Mouse (Mus musculus) myocyte (in vitro differentiated cells): ENCODE measurements around the gene Epb41l5. TPM values are rescaled to one million over a fixed set of nuclear protein-coding genes. Genes with fewer than 3 reads are reported as not detected.

Experiments used
- H3K27me3 ChIP-seq: one replicate; pipeline ENCODE4 v1.6.1; 2011; ENCODE audit not compliant: control insufficient read depth, insufficient read depth, insufficient read length
- H3K36me3 ChIP-seq: one replicate; pipeline ENCODE4 v1.6.1; 2011; ENCODE audit not compliant: control insufficient read depth, insufficient read depth
- H3K4me2 ChIP-seq: one replicate; pipeline ENCODE4 v1.6.1; 2011; ENCODE audit warnings: low read depth, control low read depth
- H3K4me3 ChIP-seq: one replicate; pipeline ENCODE4 v1.5.1; 2011; ENCODE audit warnings: mild to moderate bottlenecking, control low read depth, moderate library complexity
- H3K79me2 ChIP-seq: one replicate; pipeline ENCODE4 v1.6.1; 2011; ENCODE audit not compliant: control insufficient read depth, insufficient read depth
- H3ac ChIP-seq: one replicate; pipeline ENCODE4 v1.6.1; 2011; ENCODE audit not compliant: control insufficient read depth, insufficient read length
- CEBPB ChIP-seq: IDR thresholded peaks from 2 replicates; pipeline ENCODE4 v1.6.1; 2011; ENCODE audit warnings: mild to moderate bottlenecking, moderate library complexity; ENCODE audit not compliant: poor library complexity, insufficient read depth, severe bottlenecking
- E2F4 ChIP-seq: IDR thresholded peaks from one replicate; pipeline ENCODE4 v1.6.1; 2011; ENCODE audit warnings: mild to moderate bottlenecking, control low read depth, moderate library complexity; ENCODE audit not compliant: insufficient read depth
- MAX ChIP-seq: IDR thresholded peaks from one replicate; pipeline ENCODE4 v1.6.1; 2011; ENCODE audit warnings: low read depth, mild to moderate bottlenecking, control low read depth
- MYOD1 ChIP-seq, 3 experiments: IDR thresholded peaks; one replicate each; pipeline ENCODE4 v1.6.1; 2011; ENCODE audit warnings: control low read depth in 2 of 3, low read depth in 2 of 3, mild to moderate bottlenecking in 2 of 3, moderate library complexity in 1 of 3; ENCODE audit not compliant: insufficient read length in 2 of 3, control insufficient read depth in 1 of 3
- MYOG ChIP-seq, 3 experiments: IDR thresholded peaks; one replicate each; pipeline ENCODE4 v1.6.1; 2011; ENCODE audit warnings: control low read depth in 2 of 3, low read depth in 2 of 3, mild to moderate bottlenecking in 2 of 3; ENCODE audit not compliant: insufficient read length in 2 of 3, control insufficient read depth in 1 of 3, insufficient read depth in 1 of 3
- POLR2A ChIP-seq: IDR thresholded peaks from one replicate; pipeline ENCODE4 v1.6.1; 2011; ENCODE audit warnings: low read depth, mild to moderate bottlenecking, control low read depth, moderate library complexity; ENCODE audit not compliant: insufficient read length
- POLR2AphosphoS2 ChIP-seq: IDR thresholded peaks from one replicate; pipeline ENCODE4 v1.6.1; 2011; ENCODE audit warnings: low read depth, control low read depth; ENCODE audit not compliant: insufficient read length
- REST ChIP-seq: IDR thresholded peaks from one replicate; pipeline ENCODE4 v1.6.1; 2011; ENCODE audit warnings: mild to moderate bottlenecking, control low read depth, moderate library complexity; ENCODE audit not compliant: insufficient read depth, insufficient read length
- SRF ChIP-seq: IDR thresholded peaks from one replicate; pipeline ENCODE4 v1.6.1; 2011; ENCODE audit warnings: low read depth; ENCODE audit not compliant: control insufficient read depth, insufficient read length
- TCF12 ChIP-seq: IDR thresholded peaks from one replicate; pipeline ENCODE4 v1.6.1; 2011; ENCODE audit warnings: mild to moderate bottlenecking, control low read depth; ENCODE audit not compliant: poor library complexity, insufficient read depth, severe bottlenecking
- TCF3 ChIP-seq: IDR thresholded peaks from one replicate; pipeline ENCODE4 v1.6.1; 2011; ENCODE audit warnings: low read depth, control low read depth; ENCODE audit not compliant: insufficient read length
- USF1 ChIP-seq: IDR thresholded peaks from one replicate; pipeline ENCODE4 v1.6.1; 2011; ENCODE audit warnings: low read depth, mild to moderate bottlenecking, control low read depth, moderate library complexity
- polyA plus RNA-seq: library from polyadenylated mRNA; unstranded; fragments of >200 nt; fragmentation: generic; extraction: Trizol; gene quantifications from one replicate; pipeline ENCODE4 v1.2.1, GENCODE M21; 2012; ENCODE audit warnings: missing spikeins

Epb41l5 gene
- polyA plus RNA-seq, 1 experiment, result 2.1 TPM

DNA sequence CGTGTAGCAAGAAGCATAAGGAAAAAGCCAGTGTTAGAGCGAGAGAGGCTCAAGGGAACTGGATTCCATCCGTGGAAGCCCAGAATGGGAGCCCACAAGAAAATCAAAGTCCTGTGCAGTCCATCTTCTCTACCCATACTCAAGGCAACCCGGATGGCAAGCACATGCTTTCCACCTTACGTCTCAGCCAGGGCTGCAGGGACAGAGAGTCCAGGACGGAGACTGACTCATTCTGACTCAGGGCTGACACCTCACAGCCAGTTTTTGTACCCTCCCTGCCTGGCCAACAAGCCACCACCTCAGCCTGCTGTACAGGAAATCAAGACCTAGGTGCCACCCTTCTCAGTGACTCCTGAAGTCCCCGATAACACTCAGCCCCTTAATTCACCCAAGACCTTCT lies 139.3 kb downstream of the Epb41l5 start:
- H3ac ChIP-seq, result no peak overlapping the region
- H3K4me3 ChIP-seq, result no peak overlapping the region
- TF ChIP-seq TCF12 (no peak), MYOG (IDR thresholded peaks at IDR 0.05; ENCODE audit: control insufficient read depth in 1 of 3, insufficient read depth in 1 of 3, insufficient read length in 2 of 3, low read depth in 2 of 3) (no peak), E2F4 (no peak), MYOD1 (IDR thresholded peaks at IDR 0.05; ENCODE audit: control insufficient read depth in 1 of 3, insufficient read length in 2 of 3, low read depth in 2 of 3) (no peak), TCF3 (no peak), CEBPB (no peak), POLR2AphosphoS2 (no peak), POLR2A (no peak), MAX (no peak), REST (no peak), USF1 (no peak), SRF (no peak)
- no peaks in the 10 kb centered on the region for H3K27me3 ChIP-seq
- no peaks in the 10 kb centered on the region for H3K79me2 ChIP-seq
- H3K36me3 ChIP-seq, result no peaks in the 10 kb centered on the region
- no peak overlapping the region for H3K4me2 ChIP-seq

DNA sequence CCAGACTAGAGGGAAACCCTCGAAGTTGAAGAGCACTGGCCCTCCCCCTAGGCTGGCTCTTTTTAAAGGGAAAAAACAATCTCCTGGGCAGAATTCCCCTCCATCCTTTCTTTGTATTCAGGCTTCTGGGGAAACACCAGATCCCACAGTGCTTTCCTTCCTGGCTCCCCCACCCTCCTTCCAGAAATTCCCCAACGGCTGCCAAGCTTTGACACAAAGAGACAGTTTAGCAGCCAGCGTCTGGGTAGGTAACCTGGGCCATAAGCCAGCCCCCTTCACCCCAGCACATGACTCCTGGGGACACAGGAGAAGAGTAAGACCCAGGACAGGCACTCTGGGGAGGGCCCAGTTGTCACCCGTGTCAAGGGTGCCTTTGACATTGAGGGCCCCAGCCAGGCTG lies 140.3 kb downstream of the Epb41l5 start:
- H3K79me2 ChIP-seq, result peaks cover 7% of the 10 kb centered on the region
- H3K36me3 ChIP-seq, result no peaks in the 10 kb centered on the region
- H3ac ChIP-seq, result no peak overlapping the region
- H3K4me2 ChIP-seq, result no peak overlapping the region
- TF ChIP-seq REST (no peak), TCF3 (no peak)
- H3K4me3 ChIP-seq, result no peak overlapping the region
- H3K27me3 ChIP-seq, result no peaks in the 10 kb centered on the region

DNA sequence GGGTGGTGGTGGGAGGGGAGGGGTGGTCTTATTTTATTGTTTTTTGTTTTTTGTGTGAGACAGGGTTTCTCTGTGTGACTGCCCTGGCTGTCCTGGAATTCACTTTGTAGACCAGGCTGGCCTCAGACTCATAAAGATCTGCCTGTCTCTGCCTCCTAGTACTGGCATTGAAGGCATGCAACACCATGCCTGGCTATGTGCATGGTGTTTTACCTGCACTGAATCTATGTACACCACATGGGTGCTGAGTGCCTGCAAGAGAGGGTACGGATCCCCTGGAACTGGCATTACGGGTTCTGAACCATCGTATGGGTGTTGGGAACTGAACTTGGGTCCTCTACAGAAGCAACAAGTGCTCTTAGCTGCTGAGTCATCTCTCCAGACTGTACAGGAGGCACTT lies 142.8 kb downstream of the Epb41l5 start:
- H3K4me2 ChIP-seq, result no peak overlapping the region
- TF ChIP-seq TCF12 (no peak), SRF (no peak), TCF3 (no peak), E2F4 (no peak), POLR2AphosphoS2 (no peak), CEBPB (no peak), REST (no peak), POLR2A (no peak), MYOG (IDR thresholded peaks at IDR 0.05; ENCODE audit: control insufficient read depth in 1 of 3, insufficient read depth in 1 of 3, insufficient read length in 2 of 3, low read depth in 2 of 3) (no peak), USF1 (no peak), MAX (no peak), MYOD1 (IDR thresholded peaks at IDR 0.05; ENCODE audit: control insufficient read depth in 1 of 3, insufficient read length in 2 of 3, low read depth in 2 of 3) (no peak)
- no peak overlapping the region for H3ac ChIP-seq
- H3K79me2 ChIP-seq, result peaks cover 33% of the 10 kb centered on the region
- no peaks in the 10 kb centered on the region for H3K36me3 ChIP-seq
- no peak overlapping the region for H3K4me3 ChIP-seq
- H3K27me3 ChIP-seq, result no peaks in the 10 kb centered on the region

DNA sequence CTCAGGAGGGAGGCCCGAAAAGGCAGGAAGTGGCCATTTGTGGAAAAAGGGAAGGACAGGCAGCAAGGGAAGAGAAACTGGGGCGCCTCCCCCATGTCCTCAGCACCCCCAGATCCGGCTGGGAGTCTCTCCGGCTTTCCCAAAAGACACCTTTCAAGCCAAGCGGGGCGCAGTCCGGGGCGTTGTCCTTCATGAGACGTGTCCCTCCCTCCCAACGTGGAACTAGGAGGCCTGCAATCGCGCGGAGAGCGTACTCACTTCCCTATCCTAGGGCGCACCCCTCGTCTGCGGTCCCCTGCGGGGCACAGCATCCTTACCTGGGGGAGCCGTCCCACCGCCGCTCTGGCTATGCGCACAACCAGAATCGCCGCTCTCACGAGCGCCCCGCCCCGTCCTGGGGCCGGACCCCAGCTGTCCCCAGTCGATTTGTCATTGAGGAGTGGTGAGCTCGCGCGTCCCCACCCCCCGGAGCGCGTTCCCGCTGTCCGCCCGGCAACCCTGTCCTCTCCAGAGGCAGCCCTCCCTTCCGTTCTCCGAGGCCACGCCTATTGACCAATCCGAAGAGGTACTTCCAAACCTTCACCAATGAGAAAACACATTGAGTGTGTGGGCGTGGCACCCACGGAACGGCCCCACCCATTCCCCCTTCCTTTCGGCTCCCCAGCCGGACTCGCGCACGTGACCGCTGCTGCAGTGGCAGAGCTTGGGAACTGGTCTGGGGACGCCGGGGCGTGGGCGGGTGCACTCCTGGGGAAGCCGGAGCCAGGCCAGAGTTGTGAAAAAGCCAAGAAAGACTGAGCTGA lies 144.3 kb downstream of the Epb41l5 start, which contains the start of gene Ralb:
TSS of gene Ralb (minus strand) at position 535 of the 803 bp plus-strand sequence.
- TF ChIP-seq MAX, result no peak
- peak; percentile 67 for TF ChIP-seq POLR2A
- TF ChIP-seq SRF, result peak; percentile 93
- TF ChIP-seq MYOD1 (IDR thresholded peaks at IDR 0.05; ENCODE audit: control insufficient read depth in 1 of 3, insufficient read length in 2 of 3, low read depth in 2 of 3), result peak in 2 of 3 experiments; percentile 45 to 76
- TF ChIP-seq USF1, result peak; percentile 93
- peak in 2 of 3 experiments; percentile 36 to 72 for TF ChIP-seq MYOG (IDR thresholded peaks at IDR 0.05; ENCODE audit: control insufficient read depth in 1 of 3, insufficient read depth in 1 of 3, insufficient read length in 2 of 3, low read depth in 2 of 3)
- no peak for TF ChIP-seq REST
- peak; percentile 11 for TF ChIP-seq TCF3
- Histone ChIP-seq H3K4me2 (peak within 1 kb of the TSS; percentile 74), H3ac (peak within 1 kb of the TSS; percentile 40), H3K4me3 (peak within 1 kb of the TSS; percentile 71), H3K79me2 (peaks cover 47% of the 10 kb centered on the region), H3K36me3 (no peaks in the 10 kb centered on the region), H3K27me3 (no peaks in the 10 kb centered on the region)

DNA sequence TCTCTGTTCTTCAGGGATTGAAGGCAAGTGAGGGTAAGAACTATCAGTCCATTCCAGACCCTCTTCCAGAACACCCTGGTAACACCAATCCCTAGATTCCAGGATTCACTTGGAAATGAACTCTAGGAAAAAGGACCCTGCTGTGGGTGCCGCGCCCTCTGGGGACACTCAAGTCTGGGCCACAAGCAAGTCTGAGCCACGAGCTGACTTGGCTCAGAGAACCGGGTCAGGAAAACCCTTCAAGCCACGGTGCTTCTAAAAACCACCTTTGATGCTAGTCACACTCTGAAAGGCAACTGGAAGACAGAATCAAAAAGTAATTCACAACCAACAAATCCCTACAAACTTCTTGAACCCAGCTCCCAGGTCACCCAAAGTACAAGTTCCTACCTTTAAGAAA lies 145.0 kb downstream of the Epb41l5 start:
- no peak for TF ChIP-seq MYOG (IDR thresholded peaks at IDR 0.05; ENCODE audit: control insufficient read depth in 1 of 3, insufficient read depth in 1 of 3, insufficient read length in 2 of 3, low read depth in 2 of 3)
- TF ChIP-seq TCF12, result no peak
- no peak for TF ChIP-seq MYOD1 (IDR thresholded peaks at IDR 0.05; ENCODE audit: control insufficient read depth in 1 of 3, insufficient read length in 2 of 3, low read depth in 2 of 3)
- no peak for TF ChIP-seq MAX
- no peak for TF ChIP-seq CEBPB
- no peak for TF ChIP-seq POLR2A
- TF ChIP-seq SRF, result no peak
- no peak for TF ChIP-seq TCF3
- TF ChIP-seq E2F4, result no peak
- TF ChIP-seq REST, result no peak
- no peak for TF ChIP-seq POLR2AphosphoS2
- TF ChIP-seq USF1, result no peak
- Histone ChIP-seq H3K27me3 (no peaks in the 10 kb centered on the region), H3K4me3 (peak overlapping the region; percentile 71), H3K4me2 (peak overlapping the region; percentile 73), H3K79me2 (peaks cover 53% of the 10 kb centered on the region), H3K36me3 (no peaks in the 10 kb centered on the region), H3ac (peak overlapping the region; percentile 40)
